Mouse (Mus musculus) hindbrain, embryonic 13.5 days (tissue): Measurements from ENCODE around the gene Acrbp. TPM values are rescaled to one million over a fixed set of nuclear protein-coding genes. Genes with fewer than 3 reads are reported as not detected.

Experiments
- ATAC-seq: fragments of 200-750 bp; cut with Nextera tagmentation; 2 replicates; pipeline ENCODE4 v1.8.0; 2017; ENCODE audit warnings: moderate TSS enrichment; ENCODE audit not compliant: low FRiP score
- H3K27ac ChIP-seq: fragments of 300-500 bp; sonication (generic); 2 replicates; pipeline ENCODE4 v1.5.1; 2015; ENCODE audit warnings: inconsistent platforms, mild to moderate bottlenecking, moderate library complexity
- H3K27me3 ChIP-seq: fragments of 300-500 bp; sonication (generic); 2 replicates; pipeline ENCODE4 v1.6.1; 2015; ENCODE audit warnings: mild to moderate bottlenecking, inconsistent platforms
- H3K36me3 ChIP-seq: fragments of 300-500 bp; sonication (generic); 2 replicates; pipeline ENCODE4 v1.6.1; 2015; ENCODE audit warnings: mild to moderate bottlenecking, inconsistent platforms
- H3K4me1 ChIP-seq: fragments of 300-500 bp; sonication (generic); replicated peaks from 2 replicates; pipeline ENCODE4 v1.6.1; 2015; ENCODE audit warnings: inconsistent platforms
- H3K4me2 ChIP-seq: fragments of 300-500 bp; sonication (generic); 2 replicates; pipeline ENCODE4 v1.6.1; 2015; ENCODE audit warnings: inconsistent platforms, mild to moderate bottlenecking, moderate library complexity
- H3K4me3 ChIP-seq: fragments of 300-500 bp; sonication (generic); 2 replicates; pipeline ENCODE4 v1.5.1; 2015; ENCODE audit warnings: mild to moderate bottlenecking, inconsistent platforms
- H3K9ac ChIP-seq: fragments of 300-500 bp; sonication (generic); 2 replicates; pipeline ENCODE4 v1.6.1; 2015; ENCODE audit warnings: mild to moderate bottlenecking, inconsistent platforms
- H3K9me3 ChIP-seq: fragments of 300-500 bp; sonication (generic); 2 replicates; pipeline ENCODE4 v1.6.1; 2016; ENCODE audit warnings: inconsistent platforms
- whole genome bisulfite sequencing: fragments of 180-500 bp; shearing (Covaris S2); methylation state at CpG from one replicate; pipeline ENCODE4 v1.1.7; 2015; 5-methylcytosine and 5-hydroxymethylcytosine counted together
- polyA plus RNA-seq: library from polyadenylated mRNA; unstranded; fragments of >200 nt; fragmentation: Nextera tagmentation; extraction: Ambion mirVana; gene quantifications from 2 replicates; pipeline ENCODE4 v1.2.1, GENCODE M21; 2015

Acrbp gene
- polyA plus RNA-seq, 1 experiment from 2014 or later, result 17.5 TPM

DNA sequence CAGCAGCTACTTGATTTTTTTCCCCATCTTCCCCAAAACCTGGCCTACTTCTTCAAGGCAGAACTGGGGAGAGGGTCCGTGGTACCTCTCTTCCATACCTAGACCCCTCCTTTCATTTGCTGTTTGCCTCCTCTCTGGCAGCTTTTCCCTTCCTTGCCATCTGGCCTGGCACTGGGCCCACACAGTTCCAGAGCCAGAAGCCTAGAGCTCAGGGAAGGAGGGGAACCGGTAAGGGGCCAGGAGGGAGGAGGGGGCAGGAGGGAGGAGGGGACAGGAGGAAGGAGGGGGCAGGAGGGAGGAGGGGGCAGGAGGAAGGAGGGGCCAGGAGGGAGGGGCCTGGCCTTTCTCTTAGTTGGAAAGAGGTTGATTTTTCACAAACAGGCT is 22.4 kb downstream of the Acrbp start:
- WGBS, result 12% methylated on average over 2 of the region's 2 CpGs
- Histone ChIP-seq H3K9me3 (no peaks in the 10 kb centered on the region), H3K4me1 (peaks cover 17% of the 10 kb centered on the region; the same call in 1 of the 2 replicates), H3K27me3 (no peaks in the 10 kb centered on the region), H3K4me2 (no peak overlapping the region), H3K36me3 (no peaks in the 10 kb centered on the region), H3K9ac (no peak overlapping the region), H3K4me3 (no peak overlapping the region), H3K27ac (peak overlapping the region; percentile 83)
- ATAC-seq, result peak; percentile 80

GRCm38 (mm10) chr6:125073825-125074224 is 24.3 kb downstream of the Acrbp start:
- no peak overlapping the region for H3K27ac ChIP-seq
- no peak overlapping the region for H3K4me2 ChIP-seq
- H3K4me1 ChIP-seq, result peaks cover 17% of the 10 kb centered on the region; the same call in 1 of the 2 replicates
- H3K36me3 ChIP-seq, result no peaks in the 10 kb centered on the region
- WGBS, result 65% methylated on average over 8 of the region's 8 CpGs
- no peaks in the 10 kb centered on the region for H3K27me3 ChIP-seq
- ATAC-seq, result no peak
- H3K9ac ChIP-seq, result no peak overlapping the region
- H3K9me3 ChIP-seq, result no peaks in the 10 kb centered on the region
- no peak overlapping the region for H3K4me3 ChIP-seq

DNA sequence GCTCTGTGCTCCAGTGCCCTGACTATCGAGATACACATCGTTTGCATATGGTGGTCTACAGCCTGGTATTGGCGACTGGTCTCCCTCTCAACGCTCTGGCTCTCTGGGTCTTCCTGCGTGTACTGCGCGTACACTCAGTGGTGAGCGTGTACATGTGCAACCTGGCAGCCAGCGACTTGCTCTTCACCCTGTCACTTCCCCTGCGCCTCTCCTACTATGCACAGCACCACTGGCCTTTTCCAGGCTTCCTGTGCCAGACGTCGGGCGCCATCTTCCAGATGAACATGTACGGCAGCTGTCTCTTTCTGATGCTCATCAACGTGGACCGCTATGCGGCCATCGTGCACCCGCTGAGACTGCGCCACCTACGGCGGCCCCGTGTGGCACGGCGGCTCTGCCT is 31.9 kb downstream of the Acrbp start:
- H3K9ac ChIP-seq, result peak overlapping the region; percentile 77
- H3K4me2 ChIP-seq, result peak overlapping the region; percentile 71
- H3K9me3 ChIP-seq, result no peaks in the 10 kb centered on the region
- 21% methylated on average over 25 of the region's 25 CpGs for whole genome bisulfite sequencing
- H3K4me3 ChIP-seq, result peak overlapping the region; percentile 43
- no peaks in the 10 kb centered on the region for H3K36me3 ChIP-seq
- H3K4me1 ChIP-seq, result peaks cover 18% of the 10 kb centered on the region
- ATAC-seq, result peak; percentile 73
- peak overlapping the region; percentile 94 for H3K27ac ChIP-seq
- 0 out of 2 replicates have a peak, but pooled peaks cover 6% of the 10 kb centered on the region for H3K27me3 ChIP-seq

- Histone ChIP-seq H3K4me3 (peak overlapping the region; percentile 43), H3K27me3 (0 out of 2 replicates have a peak, but pooled peaks cover 6% of the 10 kb centered on the region), H3K9me3 (no peaks in the 10 kb centered on the region), H3K9ac (peak overlapping the region; percentile 77), H3K27ac (peak overlapping the region; percentile 94), H3K36me3 (no peaks in the 10 kb centered on the region), H3K4me2 (peak overlapping the region; percentile 71), H3K4me1 (peaks cover 18% of the 10 kb centered on the region)
- 24% methylated on average over 45 of the region's 45 CpGs for WGBS
- peak; percentile 92 for ATAC-seq
Observed at GRCm38 (mm10) chr6:125081797-125082560, 32.5 kb downstream of the Acrbp start.

- H3K9ac ChIP-seq, result no peak overlapping the region
- no peaks in the 10 kb centered on the region for H3K36me3 ChIP-seq
- H3K4me2 ChIP-seq, result no peak overlapping the region
- H3K4me1 ChIP-seq, result peaks cover 18% of the 10 kb centered on the region
- WGBS, result 89% methylated on average over 7 of the region's 7 CpGs
- H3K27ac ChIP-seq, result no peak overlapping the region
- 0 out of 2 replicates have a peak, but pooled peaks cover 6% of the 10 kb centered on the region for H3K27me3 ChIP-seq
- ATAC-seq, result no peak
- no peak overlapping the region for H3K4me3 ChIP-seq
- no peaks in the 10 kb centered on the region for H3K9me3 ChIP-seq
Observed at GRCm38 (mm10) chr6:125082801-125083386, 33.4 kb downstream of the Acrbp start.

GRCm38 (mm10) chr6:125084424-125084823 is 34.9 kb downstream of the Acrbp start:
- Histone ChIP-seq H3K4me3 (no peak overlapping the region), H3K9me3 (no peaks in the 10 kb centered on the region), H3K27me3 (0 out of 2 replicates have a peak, but pooled peaks cover 3% of the 10 kb centered on the region), H3K36me3 (no peaks in the 10 kb centered on the region), H3K4me1 (peaks cover 30% of the 10 kb centered on the region), H3K27ac (0 out of 2 replicates have a peak overlapping the region, but pooled peaks have one; percentile 4), H3K9ac (no peak overlapping the region), H3K4me2 (no peak overlapping the region)
- WGBS, result 5% methylated on average over 4 of the region's 4 CpGs
- ATAC-seq, result no peak

DNA sequence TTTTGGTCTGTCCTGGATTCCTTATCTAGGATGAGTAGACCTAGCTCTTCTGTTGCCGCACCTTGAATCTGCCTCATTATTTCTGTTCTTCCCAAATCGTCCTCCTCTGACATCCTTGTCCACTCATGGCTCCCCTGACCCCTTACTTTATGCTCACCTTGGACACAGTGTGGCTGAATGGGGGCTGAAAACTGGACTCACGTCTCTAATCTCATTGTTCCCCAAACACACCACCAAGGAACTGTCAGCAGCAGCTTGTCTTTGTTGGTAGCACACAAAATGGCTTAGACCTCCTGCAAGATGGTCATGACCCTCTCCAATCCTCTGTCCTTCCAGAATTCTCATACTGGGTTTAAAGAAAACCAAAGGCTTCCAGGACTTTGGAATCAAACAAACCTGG is 38.4 kb downstream of the Acrbp start:
- Histone ChIP-seq H3K4me1 (peaks cover 33% of the 10 kb centered on the region), H3K4me2 (no peak overlapping the region), H3K27ac (peak overlapping the region; percentile 97), H3K9ac (no peak overlapping the region), H3K27me3 (no peaks in the 10 kb centered on the region), H3K4me3 (no peak overlapping the region), H3K36me3 (no peaks in the 10 kb centered on the region), H3K9me3 (no peaks in the 10 kb centered on the region)
- 74% methylated on average over 3 of the region's 3 CpGs for WGBS
- ATAC-seq, result no peak

- H3K27ac ChIP-seq, result peak overlapping the region; percentile 97
- peak overlapping the region; percentile 45; the same call in 1 of the 2 replicates for H3K4me2 ChIP-seq
- ATAC-seq, result peak; percentile 85
- H3K4me1 ChIP-seq, result peaks cover 33% of the 10 kb centered on the region
- no peaks in the 10 kb centered on the region for H3K36me3 ChIP-seq
- H3K4me3 ChIP-seq, result no peak overlapping the region
- WGBS, result under 1% methylated on average over 18 of the region's 20 CpGs
- no peaks in the 10 kb centered on the region for H3K27me3 ChIP-seq
- H3K9me3 ChIP-seq, result no peaks in the 10 kb centered on the region
- peak overlapping the region; percentile 35; the same call in 1 of the 2 replicates for H3K9ac ChIP-seq
Observed at GRCm38 (mm10) chr6:125088561-125089321, 39.3 kb downstream of the Acrbp start.

GRCm38 (mm10) chr6:125089521-125090321 is 40.2 kb downstream of the Acrbp start:
- 0 out of 2 replicates have a peak overlapping the region, but pooled peaks have one; percentile 5 for H3K4me3 ChIP-seq
- no peaks in the 10 kb centered on the region for H3K27me3 ChIP-seq
- no peaks in the 10 kb centered on the region for H3K36me3 ChIP-seq
- no peaks in the 10 kb centered on the region for H3K9me3 ChIP-seq
- H3K9ac ChIP-seq, result peak overlapping the region; percentile 61
- 3% methylated on average over 15 of the region's 15 CpGs for WGBS
- H3K4me2 ChIP-seq, result peak overlapping the region; percentile 45
- H3K4me1 ChIP-seq, result peaks cover 27% of the 10 kb centered on the region
- peak; percentile 76 for ATAC-seq
- H3K27ac ChIP-seq, result peak overlapping the region; percentile 97

GRCm38 (mm10) chr6:125090341-125091085 is 41.0 kb downstream of the Acrbp start:
- Histone ChIP-seq H3K4me3 (no peak overlapping the region), H3K9ac (peak overlapping the region; percentile 61), H3K4me1 (peaks cover 27% of the 10 kb centered on the region), H3K27me3 (no peaks in the 10 kb centered on the region), H3K9me3 (no peaks in the 10 kb centered on the region), H3K36me3 (no peaks in the 10 kb centered on the region), H3K4me2 (peak overlapping the region; percentile 45), H3K27ac (peak overlapping the region; percentile 97)
- WGBS, result 52% methylated on average over 10 of the region's 10 CpGs
- peak; percentile 21 for ATAC-seq

- no peaks in the 10 kb centered on the region for H3K9me3 ChIP-seq
- 0 out of 2 replicates have a peak overlapping the region, but pooled peaks have one; percentile 31 for H3K27ac ChIP-seq
- no peaks in the 10 kb centered on the region for H3K27me3 ChIP-seq
- H3K4me3 ChIP-seq, result no peak overlapping the region
- no peak for ATAC-seq
- no peaks in the 10 kb centered on the region for H3K36me3 ChIP-seq
- WGBS, result 90% methylated on average over 5 of the region's 5 CpGs
- H3K9ac ChIP-seq, result no peak overlapping the region
- H3K4me1 ChIP-seq, result peaks cover 28% of the 10 kb centered on the region
- no peak overlapping the region for H3K4me2 ChIP-seq
Observed at GRCm38 (mm10) chr6:125092372-125092771, 42.9 kb downstream of the Acrbp start.
